Mouse (Mus musculus): ENCODE measurements around the gene Arl15. TPM values are rescaled to one million over a fixed set of nuclear protein-coding genes. Genes with fewer than 3 reads are reported as not detected.

The Arl15 gene
- total and polyA plus RNA-seq, 3 experiments: 4.8 to 40.7 (median 27.2) TPM

GRCm38 (mm10) chr13:114107499-114107898, 313.2 kb downstream of the Arl15 start:
- no peak for DNase-seq

DNA sequence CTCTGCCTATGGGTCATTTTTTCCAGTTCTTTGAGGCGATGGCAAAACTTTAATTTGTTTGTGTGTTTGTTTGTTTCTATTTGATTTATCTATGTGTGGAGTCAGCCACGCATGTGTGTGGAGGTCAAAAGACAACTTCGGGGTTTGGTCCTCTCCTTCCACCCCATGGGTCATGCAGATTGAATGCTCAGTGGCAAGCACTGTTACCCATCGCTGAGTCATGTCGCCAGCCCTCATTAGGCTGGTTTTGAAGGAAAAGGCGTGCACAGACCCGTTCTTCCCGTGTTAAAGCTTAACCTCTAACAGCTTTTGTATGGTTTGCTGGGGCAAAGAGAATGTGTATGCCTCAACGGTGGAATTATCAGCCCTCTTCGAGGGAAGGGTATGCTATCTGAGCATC, 315.1 kb downstream of the Arl15 start:
- no peak for DNase-seq

GRCm38 (mm10) chr13:114109845-114110244, 315.5 kb downstream of the Arl15 start:
- no peak for DNase-seq

DNA sequence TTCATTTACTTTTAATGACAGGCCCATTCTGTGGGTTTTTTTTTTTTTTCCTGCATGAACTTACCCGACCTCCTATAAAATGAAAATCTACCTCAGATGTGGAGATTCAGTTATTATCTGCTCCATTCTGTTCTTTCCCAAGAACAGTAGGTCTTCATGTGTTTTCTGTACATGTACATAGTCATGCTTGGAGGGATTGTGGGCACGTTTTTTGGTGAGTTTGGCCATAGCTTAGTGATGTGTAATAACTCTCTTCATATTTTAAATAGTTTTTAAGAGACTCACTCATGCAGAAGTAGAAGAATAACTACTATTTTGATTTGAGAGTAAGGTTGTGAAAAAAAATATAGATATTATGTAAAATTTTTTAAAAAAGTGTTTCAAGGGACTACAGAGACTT, 319.2 kb downstream of the Arl15 start:
- no peak for DNase-seq

DNA sequence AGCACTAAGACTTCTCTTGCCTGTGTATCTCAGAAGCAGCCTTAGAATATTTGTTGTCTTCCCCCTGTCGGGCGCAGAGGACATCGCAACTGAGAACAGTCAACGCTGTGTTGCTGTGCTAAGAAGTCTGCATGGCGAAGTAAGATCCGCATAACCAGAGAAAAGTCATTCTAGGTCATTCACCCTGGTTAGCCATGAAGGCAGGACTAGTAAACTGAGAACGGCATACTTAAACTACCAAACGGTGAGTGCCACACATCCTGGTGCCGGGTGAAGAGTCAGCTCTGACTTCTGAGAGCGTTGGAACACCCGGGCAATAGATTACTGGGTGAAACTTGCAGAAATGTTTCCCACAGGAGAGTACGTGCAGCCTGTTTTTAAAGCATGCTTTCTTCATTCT, 320.3 kb downstream of the Arl15 start:
- DNase-seq: no peak

- no peak for DNase-seq
Observed at GRCm38 (mm10) chr13:114115106-114115505, 320.8 kb downstream of the Arl15 start.

- DNase-seq: peak; percentile 46
Observed at GRCm38 (mm10) chr13:114118104-114118830, 324.0 kb downstream of the Arl15 start.

- no peak for DNase-seq
Observed at GRCm38 (mm10) chr13:114119816-114120215, 325.5 kb downstream of the Arl15 start.

- DNase-seq: no peak
Observed at GRCm38 (mm10) chr13:114121591-114121990, 327.3 kb downstream of the Arl15 start.

DNA sequence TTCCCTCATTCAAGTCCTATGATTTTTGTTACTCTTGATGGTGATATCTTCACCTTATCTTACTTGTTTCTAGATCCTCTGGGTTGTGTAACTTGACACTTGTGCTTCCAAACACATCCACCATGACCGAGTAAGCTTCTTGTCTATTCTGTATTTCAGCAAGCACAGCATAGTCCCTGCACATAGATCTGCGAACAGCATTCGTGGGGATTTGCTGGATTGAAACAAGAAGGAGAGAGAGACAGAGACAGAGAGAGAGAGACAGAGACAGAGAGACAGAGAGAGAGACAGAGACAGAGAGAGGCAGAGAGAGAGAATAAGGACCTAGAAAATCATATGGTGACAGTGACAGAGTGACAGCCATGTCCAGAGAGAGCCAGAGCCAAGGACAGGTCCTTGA, 329.1 kb downstream of the Arl15 start:
- no peak for DNase-seq

GRCm38 (mm10) chr13:114124385-114124784, 330.1 kb downstream of the Arl15 start:
- DNase-seq: no peak

DNA sequence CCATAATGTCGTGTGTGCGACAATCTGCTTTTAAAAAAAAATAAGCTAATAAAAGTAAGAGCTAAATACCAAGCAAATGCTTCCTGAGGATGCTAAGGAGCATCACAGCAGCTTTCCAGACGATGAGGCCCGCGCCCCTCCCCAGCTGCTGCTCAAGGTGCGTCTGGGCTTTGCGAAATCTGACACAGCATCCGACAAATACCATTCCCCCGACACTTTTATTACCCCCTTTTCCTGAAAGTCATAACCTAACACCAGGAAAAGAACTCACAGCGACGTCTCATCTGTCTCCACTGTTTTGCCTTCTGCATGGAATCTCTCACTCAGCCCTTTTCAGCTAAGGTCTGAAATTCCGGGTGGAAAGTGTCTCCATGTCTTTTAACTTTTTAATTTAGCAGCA, 330.7 kb downstream of the Arl15 start:
- DNase-seq: no peak

DNA sequence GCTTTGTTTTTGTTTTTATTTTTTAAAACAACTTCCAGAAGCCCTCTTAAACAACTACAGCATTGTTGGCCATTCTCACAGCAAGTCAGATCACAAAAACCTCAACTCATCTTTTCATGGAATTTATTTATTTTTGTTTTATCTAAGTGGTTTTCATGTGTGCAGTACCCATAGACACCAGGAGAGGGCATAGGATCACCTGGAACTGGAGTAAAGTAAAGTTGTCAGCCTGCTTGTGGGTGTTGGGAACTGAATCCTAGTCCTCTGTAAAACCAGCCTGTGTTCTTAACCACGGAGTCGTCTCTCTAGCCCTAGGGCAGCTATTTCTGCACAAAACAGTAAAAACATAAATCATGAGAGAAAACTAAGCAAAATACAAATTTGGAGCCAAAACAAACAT, 334.1 kb downstream of the Arl15 start:
- DNase-seq: no peak

DNA sequence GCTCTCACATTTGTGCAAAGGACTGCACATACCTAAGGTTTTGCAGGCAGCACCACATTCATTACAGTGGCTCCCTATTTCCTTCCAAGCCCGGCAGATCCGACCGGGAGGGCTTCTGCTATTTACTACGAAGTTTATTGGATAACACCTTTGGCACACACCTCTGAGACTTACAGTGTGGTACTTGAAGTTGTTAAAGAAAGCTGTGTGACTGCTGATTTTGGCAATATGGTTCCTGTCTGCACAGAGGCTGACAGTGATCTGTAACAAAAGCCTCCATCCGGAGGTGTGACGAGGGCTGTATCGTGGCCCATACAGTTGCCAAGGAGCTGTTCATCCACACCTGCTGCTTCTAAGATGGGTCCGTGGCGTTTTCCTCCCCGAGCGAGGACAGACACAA, 335.7 kb downstream of the Arl15 start:
- DNase-seq: no peak

DNA sequence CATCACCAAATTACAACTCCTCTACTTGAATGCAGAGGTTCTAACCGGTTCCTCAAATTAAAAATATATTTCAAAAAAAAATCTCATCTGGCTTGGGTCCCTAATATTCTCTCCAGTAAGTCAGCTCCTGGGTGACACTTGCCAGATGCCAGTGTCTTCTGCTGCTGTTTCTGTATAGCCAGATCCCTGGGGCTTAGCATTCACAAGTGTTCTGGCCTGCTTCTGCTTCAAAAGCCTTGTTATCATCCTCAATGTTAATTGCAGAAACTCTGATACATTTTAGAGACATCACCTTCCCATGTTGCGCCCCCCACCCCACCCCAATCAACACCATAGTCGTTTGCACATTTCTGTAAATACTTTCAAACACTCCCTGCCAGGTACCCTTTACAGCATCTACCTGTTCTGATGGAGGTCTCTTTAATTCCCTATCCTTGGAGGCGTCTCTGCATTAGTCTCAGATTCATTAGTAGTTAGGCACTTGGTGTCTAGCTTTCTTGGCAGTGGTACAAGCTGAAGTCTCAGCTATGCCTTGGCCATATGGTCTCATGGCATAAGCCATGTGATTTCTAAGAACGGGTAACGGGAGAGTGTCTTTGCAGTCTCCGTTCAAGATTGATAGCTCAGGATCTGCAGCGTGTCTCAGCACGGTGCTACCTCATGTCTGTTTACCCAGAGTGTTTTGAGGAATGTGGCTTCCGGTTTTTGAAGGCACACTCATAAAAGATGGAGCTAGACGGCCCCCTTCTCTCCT, 336.4 kb downstream of the Arl15 start:
- no peak for DNase-seq

- no peak for DNase-seq
Observed at GRCm38 (mm10) chr13:114138921-114139320, 344.6 kb downstream of the Arl15 start.

DNA sequence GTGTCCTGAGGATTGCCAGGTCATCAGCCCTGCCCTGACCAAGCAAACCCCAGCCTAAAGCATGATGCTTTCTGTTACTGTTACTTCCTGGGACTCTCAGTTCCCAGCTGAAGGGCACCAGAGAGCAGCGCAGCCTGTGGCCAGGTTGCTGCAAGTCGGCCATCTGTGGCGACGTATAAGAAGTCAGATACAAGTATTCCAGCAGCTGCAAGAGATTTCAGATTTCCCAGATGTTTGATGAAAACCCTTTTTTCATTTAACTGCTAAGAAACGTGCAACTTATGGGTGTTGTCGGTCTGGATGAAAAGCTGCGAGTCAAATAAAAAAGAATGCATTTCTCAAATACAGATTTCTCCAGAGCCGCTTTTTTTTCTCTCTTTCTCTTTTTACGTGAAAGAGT, 345.3 kb downstream of the Arl15 start:
- no peak for DNase-seq

GRCm38 (mm10) chr13:114142826-114143225, 348.5 kb downstream of the Arl15 start:
- DNase-seq: no peak

DNA sequence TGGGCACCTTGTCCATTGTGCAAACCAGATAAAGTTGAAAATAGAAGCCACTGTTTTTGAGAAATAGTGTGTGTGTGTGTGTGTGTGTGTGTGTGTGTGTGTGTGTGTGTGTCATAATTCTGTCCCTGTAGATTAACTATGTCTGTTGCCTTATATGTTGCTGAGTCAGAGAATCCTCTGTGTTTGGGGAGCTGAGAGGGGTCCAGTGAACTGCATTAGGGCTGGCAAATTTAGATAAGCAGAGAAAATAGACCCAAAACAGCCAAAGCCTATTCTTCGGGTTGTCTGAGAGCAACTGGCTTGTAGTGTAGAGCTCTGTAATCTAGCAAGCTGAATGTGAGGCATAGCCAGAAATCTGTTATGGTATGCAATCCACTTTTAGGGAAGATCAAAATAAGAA, 348.9 kb downstream of the Arl15 start:
- no peak for DNase-seq

- DNase-seq: no peak
Observed at GRCm38 (mm10) chr13:114144052-114145046, 350.0 kb downstream of the Arl15 start.

DNA sequence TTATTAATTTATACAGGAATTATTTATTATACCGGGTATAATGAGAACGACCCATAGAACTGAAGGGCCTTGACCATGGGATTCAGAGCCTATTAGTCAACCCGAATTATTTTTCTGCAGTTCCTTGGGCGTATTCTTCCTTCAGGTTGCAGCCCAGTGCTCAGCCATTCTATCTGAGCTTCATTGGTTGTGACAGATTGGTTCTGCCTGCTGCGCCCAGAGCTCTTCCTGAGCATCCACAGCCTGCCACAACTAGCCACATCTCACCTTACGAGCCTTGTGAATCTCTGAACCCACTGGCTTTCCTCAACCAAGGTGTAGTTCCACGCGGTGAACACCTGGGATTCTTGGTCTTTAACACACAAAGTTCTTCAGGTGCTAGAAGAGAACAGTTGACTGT, 350.9 kb downstream of the Arl15 start:
- DNase-seq: no peak

Data from adrenal gland, adult 2 months (tissue).